Mouse (Mus musculus) kidney, postnatal 0 days (tissue): ENCODE measurements around the gene Fzr1. TPM values are rescaled to one million over a fixed set of nuclear protein-coding genes. Genes with fewer than 3 reads are reported as not detected.

Experiments
- ATAC-seq: fragments of 200-750 bp; cut with Nextera tagmentation; replicated peaks from 2 replicates; pipeline ENCODE4 v1.8.0; 2017; ENCODE audit warnings: low read depth, moderate number of reproducible peaks, moderate TSS enrichment, moderate library complexity; ENCODE audit not compliant: low FRiP score
- DNase-seq: peaks from one replicate; pipeline ENCODE4 v3.0.0-alpha.2; 2016; ENCODE audit warnings: low spot score
- H3K27ac ChIP-seq: fragments of 300-500 bp; sonication (generic); 2 replicates; pipeline ENCODE4 v1.5.1; 2014; ENCODE audit warnings: mild to moderate bottlenecking
- H3K27me3 ChIP-seq: fragments of 300-500 bp; sonication (generic); 2 replicates; pipeline ENCODE4 v1.6.1; 2014; ENCODE audit warnings: low read length, mixed read lengths; ENCODE audit not compliant: insufficient read depth
- H3K36me3 ChIP-seq: fragments of 300-500 bp; sonication (generic); 2 replicates; pipeline ENCODE4 v1.6.1; 2014; ENCODE audit warnings: low read length, mixed read lengths; ENCODE audit not compliant: insufficient read depth
- H3K4me1 ChIP-seq: fragments of 300-500 bp; sonication (generic); replicated peaks from 2 replicates; pipeline ENCODE4 v1.6.1; 2014; ENCODE audit warnings: antibody characterized with exemption, low read length, mixed read lengths; ENCODE audit not compliant: insufficient read depth
- H3K4me2 ChIP-seq: fragments of 300-500 bp; sonication (generic); 2 replicates; pipeline ENCODE4 v1.6.1; 2014; ENCODE audit warnings: mild to moderate bottlenecking, low read length, moderate library complexity, mixed read lengths
- H3K4me3 ChIP-seq: fragments of 300-500 bp; sonication (generic); replicated peaks from 2 replicates; pipeline ENCODE4 v1.5.1; 2014; ENCODE audit warnings: low read depth, low read length
- H3K9ac ChIP-seq: fragments of 300-500 bp; sonication (generic); 2 replicates; pipeline ENCODE4 v1.6.1; 2014; ENCODE audit warnings: low read depth, low read length
- H3K9me3 ChIP-seq: fragments of 300-500 bp; sonication (generic); replicated peaks from 2 replicates; pipeline ENCODE4 v1.6.1; 2016; ENCODE audit warnings: low read length, inconsistent platforms, mixed read lengths
- CTCF ChIP-seq: IDR thresholded peaks from 2 replicates; pipeline ENCODE4 v1.5.1; 2016; ENCODE audit warnings: antibody characterized with exemption, low read depth, mild to moderate bottlenecking, moderate library complexity
- WGBS: fragments of 180-500 bp; shearing (Covaris S2); extraction: QIAGEN DNeasy Blood & Tissue Kit; methylation state at CpG from one replicate; pipeline ENCODE4 v1.1.7; 2014; 5-methylcytosine and 5-hydroxymethylcytosine counted together
- polyA plus RNA-seq: library from polyadenylated mRNA; unstranded; fragments of >200 nt; fragmentation: Nextera tagmentation; extraction: Ambion mirVana; gene quantifications from 2 replicates; pipeline ENCODE4 v1.2.1, GENCODE M21; 2015

Gene Fzr1
- polyA plus RNA-seq, 1 experiment from 2014 or later = 70.6 TPM

DNA sequence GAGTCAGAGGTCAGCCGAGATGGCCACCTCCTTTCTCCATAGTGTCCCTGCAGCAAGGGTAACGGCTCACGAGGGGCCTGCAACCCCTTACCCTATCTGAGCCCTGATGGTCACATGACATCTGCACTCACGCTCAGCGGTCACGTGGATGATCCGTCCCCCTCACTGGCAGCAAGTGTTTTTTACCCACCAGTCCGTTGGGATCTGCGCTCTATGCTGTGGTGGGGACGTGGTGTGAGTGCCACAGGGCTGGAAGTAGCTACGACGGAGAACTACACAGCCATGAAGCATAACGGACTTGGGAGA lies 30.1 kb upstream of the Fzr1 start:
- Histone ChIP-seq H3K4me2 (no peak overlapping the region), H3K27me3 (no peaks in the 10 kb centered on the region), H3K4me3 (no peak overlapping the region), H3K9me3 (no peaks in the 10 kb centered on the region), H3K4me1 (peaks cover 43% of the 10 kb centered on the region), H3K27ac (peak overlapping the region; percentile 69), H3K36me3 (peaks cover 27% of the 10 kb centered on the region), H3K9ac (no peak overlapping the region)
- 65% methylated on average over 13 of the region's 13 CpGs for WGBS
- DNase-seq = no peak
- ATAC-seq = no peak
- no peak for TF ChIP-seq CTCF

DNA sequence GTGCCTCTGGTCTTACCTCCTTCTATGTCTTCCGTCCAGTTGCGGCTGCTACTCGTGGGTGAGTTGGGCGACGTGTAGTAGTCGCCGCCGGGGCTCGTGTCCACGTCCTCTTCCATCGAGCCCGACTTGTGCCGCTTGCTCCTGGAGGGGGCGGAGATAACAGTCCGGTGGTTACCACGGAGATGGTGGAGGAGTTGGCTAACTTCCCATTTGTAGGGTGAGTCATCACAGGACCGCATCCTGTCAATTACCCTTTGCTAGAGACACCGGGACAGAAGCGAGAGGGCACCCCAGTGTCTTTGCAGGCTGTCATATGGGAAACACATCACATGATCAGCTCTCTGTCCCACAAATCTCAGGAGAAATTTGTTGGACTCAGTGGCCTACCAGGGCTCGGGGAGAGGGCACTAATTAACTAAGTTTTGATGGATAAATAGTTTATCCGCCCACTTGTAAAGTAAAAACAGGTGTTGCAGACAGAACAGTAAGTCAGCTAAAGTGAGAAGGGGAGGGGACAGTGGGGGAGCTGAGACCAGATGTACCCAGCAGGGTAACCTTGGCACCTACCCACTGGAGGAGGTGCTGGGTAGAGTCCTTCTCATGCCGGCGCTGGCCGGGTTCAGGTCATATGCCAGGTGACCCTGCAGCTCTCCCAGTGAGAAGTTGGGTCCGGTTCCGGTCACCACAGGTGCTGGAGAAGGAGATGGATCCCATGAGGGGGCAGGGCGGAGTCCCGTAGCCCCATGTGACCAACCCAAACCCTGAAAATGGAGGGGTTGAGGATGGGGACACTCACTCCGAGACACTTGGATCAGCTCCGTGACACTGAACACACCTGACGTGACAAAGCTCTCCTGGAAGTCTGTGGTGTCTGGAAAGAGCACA lies 29.5 kb upstream of the Fzr1 start:
- H3K36me3 ChIP-seq = peaks cover 29% of the 10 kb centered on the region
- WGBS = 31% methylated on average over 31 of the region's 31 CpGs
- DNase-seq (peak; percentile 79), ATAC-seq (peak; percentile 16; the same call in 1 of the 2 replicates)
- no peak overlapping the region for H3K9ac ChIP-seq
- no peaks in the 10 kb centered on the region for H3K27me3 ChIP-seq
- H3K9me3 ChIP-seq = no peaks in the 10 kb centered on the region
- H3K4me3 ChIP-seq = no peak overlapping the region
- TF ChIP-seq CTCF = no peak
- H3K4me1 ChIP-seq = peaks cover 48% of the 10 kb centered on the region
- H3K27ac ChIP-seq = peak overlapping the region; percentile 69; the same call in 1 of the 2 replicates
- peak overlapping the region; percentile 30; the same call in 1 of the 2 replicates for H3K4me2 ChIP-seq

DNA sequence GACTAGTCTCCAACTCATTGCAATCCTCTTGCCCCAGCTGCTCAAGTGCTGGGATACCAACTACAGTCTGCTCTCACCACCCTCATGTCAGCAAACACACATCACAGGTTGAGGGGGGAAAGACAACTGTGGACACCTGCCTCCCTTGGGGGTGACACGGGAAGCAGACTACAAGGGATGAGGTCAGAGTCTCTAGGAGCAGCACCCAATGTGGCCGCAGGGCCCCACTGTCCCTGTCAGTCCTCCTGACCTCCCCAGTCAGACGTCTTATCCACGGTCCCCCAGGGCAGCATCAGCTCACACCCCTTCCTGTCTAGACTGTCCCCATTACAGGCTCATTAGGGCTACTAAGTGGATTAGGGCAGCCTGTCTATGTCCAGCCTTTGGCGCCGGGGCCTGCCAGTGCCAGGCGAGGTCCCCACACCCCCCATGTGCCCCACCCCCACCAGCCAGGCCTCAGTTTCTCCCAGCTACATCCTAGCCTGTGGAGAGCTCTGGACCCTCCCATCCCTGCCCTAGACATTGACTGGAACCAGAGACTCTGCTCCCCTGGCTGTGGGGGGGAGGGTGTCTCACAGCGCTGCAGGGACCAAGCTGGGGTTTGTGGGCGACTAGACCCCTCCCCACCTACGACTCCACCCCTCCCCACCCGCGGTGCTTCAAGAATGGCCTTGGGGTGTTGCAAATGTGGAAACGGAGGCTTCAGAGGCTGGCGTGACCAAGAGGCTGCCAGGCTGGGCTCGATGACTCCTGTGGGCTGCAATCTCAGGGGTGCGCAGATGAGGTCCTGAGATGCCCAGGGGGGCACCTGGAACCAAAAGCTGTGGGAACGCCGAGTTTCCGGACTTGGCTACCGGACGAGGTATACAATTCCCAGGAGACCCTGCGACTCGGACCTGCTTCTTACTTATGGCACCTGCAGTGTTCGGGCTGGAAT lies 28.5 kb upstream of the Fzr1 start:
- H3K4me3 ChIP-seq = no peak overlapping the region

DNA sequence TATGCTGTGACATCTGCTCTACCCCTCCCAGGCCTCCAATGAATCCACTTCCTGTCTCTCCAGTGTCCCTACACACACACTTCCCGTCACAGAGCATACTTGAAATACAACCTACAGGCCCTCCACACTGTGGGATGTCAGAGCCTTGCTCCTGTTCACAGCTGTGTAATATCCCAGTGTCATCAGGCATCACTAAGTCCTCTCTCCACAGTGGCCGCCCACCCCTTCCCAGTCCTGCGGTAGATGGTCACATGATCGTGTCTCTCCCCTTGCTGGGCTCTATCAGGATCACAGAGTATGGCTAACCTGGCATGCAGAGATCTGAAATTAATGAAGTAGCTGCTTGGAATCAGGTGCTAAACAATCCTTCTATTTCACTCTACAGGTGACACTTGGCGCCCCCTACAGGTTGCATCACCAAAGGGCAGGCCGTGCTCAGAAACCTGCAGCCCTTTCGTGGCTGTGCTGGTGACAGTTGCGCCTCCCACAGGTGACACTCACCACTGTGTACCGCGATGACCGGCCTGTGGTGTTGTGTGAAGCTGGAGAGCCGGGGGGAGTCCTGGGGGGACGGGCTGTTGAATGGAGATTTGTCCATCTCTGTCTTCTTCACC lies 27.4 kb upstream of the Fzr1 start:
- Histone ChIP-seq H3K4me1 (peaks cover 51% of the 10 kb centered on the region), H3K4me2 (no peak overlapping the region), H3K27ac (no peak overlapping the region), H3K36me3 (peaks cover 34% of the 10 kb centered on the region), H3K9me3 (no peaks in the 10 kb centered on the region), H3K27me3 (no peaks in the 10 kb centered on the region), H3K4me3 (no peak overlapping the region), H3K9ac (no peak overlapping the region)
- 60% methylated on average over 13 of the region's 13 CpGs for WGBS
- DNase-seq (no peak), ATAC-seq (no peak)
- peak; percentile 72 for TF ChIP-seq CTCF

More for the DNA sequence above, 28.5 kb upstream of the Fzr1 start:
- DNase-seq (no peak), ATAC-seq (no peak)
- Histone ChIP-seq H3K4me2 (peak overlapping the region; percentile 30; the same call in 1 of the 2 replicates), H3K4me1 (peaks cover 48% of the 10 kb centered on the region), H3K9me3 (no peaks in the 10 kb centered on the region), H3K27ac (no peak overlapping the region), H3K36me3 (peaks cover 30% of the 10 kb centered on the region), H3K9ac (no peak overlapping the region), H3K27me3 (no peaks in the 10 kb centered on the region)
- 55% methylated on average over 24 of the region's 24 CpGs for WGBS
- no peak for TF ChIP-seq CTCF

DNA sequence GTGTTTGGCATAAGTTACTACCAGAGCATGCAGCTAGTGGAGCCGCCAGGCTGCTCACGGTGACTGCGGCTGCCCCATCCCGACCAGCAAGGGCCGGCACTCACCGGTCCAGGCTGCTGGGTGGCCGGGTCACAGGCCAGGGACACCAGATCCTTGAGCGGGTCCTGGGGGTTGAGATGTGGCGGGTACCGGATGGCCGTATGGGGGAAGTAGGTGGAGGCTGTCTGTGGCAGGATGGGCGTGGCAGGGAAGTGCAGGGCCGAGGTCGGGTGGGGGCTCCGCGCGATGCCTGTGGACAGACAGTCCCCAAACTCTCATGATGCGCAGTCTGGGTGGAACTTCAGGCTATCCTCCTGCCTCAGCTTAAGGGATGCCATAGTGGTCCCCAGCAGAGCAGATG lies 26.4 kb upstream of the Fzr1 start:
- no peak for TF ChIP-seq CTCF
- Histone ChIP-seq H3K27me3 (no peaks in the 10 kb centered on the region), H3K4me2 (no peak overlapping the region), H3K36me3 (peaks cover 44% of the 10 kb centered on the region), H3K9ac (no peak overlapping the region), H3K4me1 (peaks cover 49% of the 10 kb centered on the region), H3K4me3 (no peak overlapping the region), H3K9me3 (no peaks in the 10 kb centered on the region), H3K27ac (no peak overlapping the region)
- ATAC-seq (no peak), DNase-seq (no peak)
- 66% methylated on average over 18 of the region's 18 CpGs for WGBS

DNA sequence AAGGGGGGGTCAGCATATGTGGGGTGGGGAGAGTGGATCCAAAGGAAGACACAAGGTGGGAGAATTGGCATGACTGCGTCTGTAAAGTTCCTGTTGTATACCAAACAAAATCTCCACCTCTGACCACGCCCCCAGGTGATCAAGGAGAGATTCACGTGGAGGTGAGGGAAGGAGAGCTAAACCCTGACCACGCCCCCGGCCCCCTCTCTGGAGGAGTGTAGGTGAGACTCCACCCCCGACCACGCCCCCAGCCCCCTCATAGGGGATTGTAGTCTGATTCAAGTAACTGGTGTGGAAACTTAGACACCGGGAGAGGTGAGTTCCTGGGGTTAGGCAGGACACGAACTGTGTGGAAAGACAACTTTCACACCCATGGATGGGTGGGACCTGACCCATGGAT lies 25.8 kb upstream of the Fzr1 start:
- 35% methylated on average over 9 of the region's 9 CpGs for WGBS

More for the DNA sequence above, 25.8 kb upstream of the Fzr1 start:
- peaks cover 42% of the 10 kb centered on the region for H3K4me1 ChIP-seq
- H3K4me2 ChIP-seq = no peak overlapping the region
- peaks cover 50% of the 10 kb centered on the region for H3K36me3 ChIP-seq
- DNase-seq = no peak
- H3K27me3 ChIP-seq = no peaks in the 10 kb centered on the region
- no peaks in the 10 kb centered on the region for H3K9me3 ChIP-seq
- ATAC-seq = no peak
- TF ChIP-seq CTCF = no peak
- H3K27ac ChIP-seq = no peak overlapping the region
- H3K4me3 ChIP-seq = no peak overlapping the region
- H3K9ac ChIP-seq = no peak overlapping the region
